Mouse (Mus musculus): ENCODE results near the gene C1ra.
A peak's percentile ranks its signal among the peaks of the same experiment; 100 is the strongest.
"Not testable (repeated sequence)": the region's sequence is repeated elsewhere in the genome, so short reads cannot be mapped to it uniquely, and the experiment has no call there.

C1ra gene

GRCm38 (mm10) chr6:124544466-124544865, 32.3 kb downstream of the C1ra start:
- DNase-seq (ENCODE audit: low read depth, low spot score), result no peak

- no peak for DNase-seq (ENCODE audit: low read depth, low spot score)
Observed at GRCm38 (mm10) chr6:124545425-124545824, 33.2 kb downstream of the C1ra start.

GRCm38 (mm10) chr6:124547979-124548378, 35.8 kb downstream of the C1ra start:
- DNase-seq (ENCODE audit: low read depth, low spot score), result not testable (repeated sequence)

GRCm38 (mm10) chr6:124549023-124549550, 36.9 kb downstream of the C1ra start:
- no peak for DNase-seq (ENCODE audit: low read depth, low spot score)

- DNase-seq (ENCODE audit: low read depth, low spot score), result no peak
Observed at GRCm38 (mm10) chr6:124552766-124553165, 40.6 kb downstream of the C1ra start.

GRCm38 (mm10) chr6:124555956-124556355, 43.8 kb downstream of the C1ra start:
- not testable (repeated sequence) for DNase-seq (ENCODE audit: low read depth, low spot score)

GRCm38 (mm10) chr6:124561156-124561555, 49.0 kb downstream of the C1ra start:
- not testable (repeated sequence) for DNase-seq (ENCODE audit: low read depth, low spot score)

- not testable (repeated sequence) for DNase-seq (ENCODE audit: low read depth, low spot score)
Observed at GRCm38 (mm10) chr6:124561611-124562010, 49.4 kb downstream of the C1ra start.

- peak; percentile 51 for DNase-seq (ENCODE audit: low read depth, low spot score)
Observed at GRCm38 (mm10) chr6:124570026-124570425, 57.8 kb downstream of the C1ra start, which contains the start of gene C1rb. Gene C1rb, plus strand, starts transcription at chr6:124570294.
